Comparison of ENCODE assay signal across 8 mouse cellular contexts in genomic region chr4:129130149-129130548, GRCm38 (mm10). TPM values are rescaled to one million over a fixed set of nuclear protein-coding genes. Genes with fewer than 3 reads are reported as not detected.
DNase-seq lines count a peak whose midpoint lies in the region; ATAC-seq and TF ChIP-seq lines count a peak whose summit lies in the region.

No protein-coding gene starts in this region.

- H3K4me1 ChIP-seq in lung, embryonic 14.5 days (ENCODE audit: insufficient read depth) = peaks cover 16% of the 10 kb centered on the region; the same call in 1 of the 2 replicates
- peaks cover 40% of the 10 kb centered on the region for H3K4me1 ChIP-seq in forebrain, embryonic 13.5 days
- H3K4me1 ChIP-seq in kidney, embryonic 16.5 days (ENCODE audit: insufficient read depth, low read length) = peaks cover 40% of the 10 kb centered on the region
- H3K4me1 ChIP-seq in stomach, embryonic 16.5 days (ENCODE audit: control insufficient read depth, insufficient read depth, low read length) = peaks cover 21% of the 10 kb centered on the region

- WGBS in lung, embryonic 14.5 days = 5% methylated on average over 8 of the region's 8 CpGs
- WGBS in forebrain, embryonic 13.5 days = 3% methylated on average over 8 of the region's 8 CpGs
- WGBS in kidney, embryonic 16.5 days = 3% methylated on average over 8 of the region's 8 CpGs
- 4% methylated on average over 8 of the region's 8 CpGs for WGBS in stomach, embryonic 16.5 days

- peak; percentile 15; the same call in 1 of the 2 replicates for ATAC-seq in lung, embryonic 14.5 days (ENCODE audit: insufficient read depth)
- peak; percentile 44 for ATAC-seq in forebrain, embryonic 13.5 days
- peak; percentile 47 for ATAC-seq in kidney, embryonic 16.5 days (ENCODE audit: low FRiP score, low TSS enrichment)
- peak; percentile 9; the same call in 1 of the 2 replicates for ATAC-seq in stomach, embryonic 16.5 days (ENCODE audit: insufficient read depth, low FRiP score)

- H3K4me3 ChIP-seq in lung, embryonic 14.5 days (ENCODE audit: low read depth, low read length) = no peak overlapping the region; the same call in 1 of the 2 replicates
- H3K4me3 ChIP-seq in forebrain, embryonic 13.5 days = no peak overlapping the region
- H3K4me3 ChIP-seq in kidney, embryonic 16.5 days (ENCODE audit: low read length) = peak overlapping the region; percentile 46
- peak overlapping the region; percentile 33 for H3K4me3 ChIP-seq in stomach, embryonic 16.5 days (replicated peaks; ENCODE audit: low read length)

- no peak overlapping the region for H3K9ac ChIP-seq in lung, embryonic 14.5 days
- H3K9ac ChIP-seq in forebrain, embryonic 13.5 days = no peak overlapping the region
- H3K9ac ChIP-seq in kidney, embryonic 16.5 days (replicated peaks; ENCODE audit: low read length) = peak overlapping the region; percentile 48; the same call in 1 of the 2 replicates
- no peak overlapping the region for H3K9ac ChIP-seq in stomach, embryonic 16.5 days (ENCODE audit: low read length)

- H3K27ac ChIP-seq in lung, embryonic 14.5 days (ENCODE audit: low read depth) = 0 out of 2 replicates have a peak overlapping the region, but pooled peaks have one; percentile 4
- H3K27ac ChIP-seq in forebrain, embryonic 13.5 days = no peak overlapping the region
- peak overlapping the region; percentile 81 for H3K27ac ChIP-seq in kidney, embryonic 16.5 days (ENCODE audit: low read length)
- H3K27ac ChIP-seq in stomach, embryonic 16.5 days (ENCODE audit: low read length) = no peak overlapping the region

- peaks cover 3% of the 10 kb centered on the region; the same call in 1 of the 2 replicates for H3K27me3 ChIP-seq in lung, embryonic 14.5 days (ENCODE audit: insufficient read depth, low read length)
- peaks cover 16% of the 10 kb centered on the region for H3K27me3 ChIP-seq in forebrain, embryonic 13.5 days
- H3K27me3 ChIP-seq in kidney, embryonic 16.5 days (ENCODE audit: insufficient read depth, low read length) = peaks cover under 1% of the 10 kb centered on the region; the same call in 1 of the 2 replicates
- H3K27me3 ChIP-seq in stomach, embryonic 16.5 days (ENCODE audit: control insufficient read depth, insufficient read depth, low read length) = no peaks in the 10 kb centered on the region

- no peaks in the 10 kb centered on the region for H3K9me3 ChIP-seq in lung, embryonic 14.5 days (ENCODE audit: low read depth, low read length)
- no peaks in the 10 kb centered on the region for H3K9me3 ChIP-seq in forebrain, embryonic 13.5 days (replicated peaks)
- H3K9me3 ChIP-seq in kidney, embryonic 16.5 days (ENCODE audit: low read length) = no peaks in the 10 kb centered on the region
- H3K9me3 ChIP-seq in stomach, embryonic 16.5 days (replicated peaks; ENCODE audit: control insufficient read depth, low read length) = no peaks in the 10 kb centered on the region

- peak; percentile 75 for DNase-seq in lung, embryonic 14.5 days
- DNase-seq in lung, postnatal 25 days (ENCODE audit: low spot score) = no peak
- DNase-seq in brain, adult 2 months (ENCODE audit: low read depth, low spot score) = peak; percentile 61
- peak; percentile 76 for DNase-seq in mesoderm, embryonic 11.5 days (ENCODE audit: low read depth, low spot score)
- no peak for DNase-seq in right cerebral cortex, postnatal 14 days

- H3K36me3 ChIP-seq in lung, embryonic 14.5 days (ENCODE audit: insufficient read depth) = no peaks in the 10 kb centered on the region
- H3K36me3 ChIP-seq in forebrain, embryonic 13.5 days (ENCODE audit: poor library complexity, severe bottlenecking) = no peaks in the 10 kb centered on the region
- H3K36me3 ChIP-seq in kidney, embryonic 16.5 days (ENCODE audit: insufficient read depth, low read length) = no peaks in the 10 kb centered on the region
- no peaks in the 10 kb centered on the region for H3K36me3 ChIP-seq in stomach, embryonic 16.5 days (ENCODE audit: control insufficient read depth, insufficient read depth, low read length)

- peak; percentile 84 for TF ChIP-seq CTCF in lung, embryonic 14.5 days (IDR thresholded peaks at IDR 0.05; ENCODE audit: low read depth)

- H3K4me2 ChIP-seq in lung, embryonic 14.5 days = peak overlapping the region; percentile 56
- H3K4me2 ChIP-seq in forebrain, embryonic 13.5 days = peak overlapping the region; percentile 22; the same call in 1 of the 2 replicates
- H3K4me2 ChIP-seq in kidney, embryonic 16.5 days (replicated peaks; ENCODE audit: low read depth, low read length) = peak overlapping the region; percentile 55
- peak overlapping the region; percentile 49; the same call in 1 of the 2 replicates for H3K4me2 ChIP-seq in stomach, embryonic 16.5 days (ENCODE audit: low read depth, low read length)

RNA-seq across cellular contexts. Expression of gene Fndc5, which starts 6.7 kb away (rescaled TPM):
- 2.1 and 2.2 TPM in 2 replicates for polyA plus RNA-seq in lung, embryonic 14.5 days (2014; fragmentation: Nextera tagmentation; extraction: Ambion mirVana)
- 0.93 and 1.1 TPM in 2 replicates for polyA plus RNA-seq in forebrain, embryonic 13.5 days (2015; fragmentation: Nextera tagmentation; extraction: Ambion mirVana)
- polyA plus RNA-seq in kidney, embryonic 16.5 days (2015; fragmentation: Nextera tagmentation; extraction: Ambion mirVana) = 3.0 and 3.4 TPM in 2 replicates
- 1.3 and 2.6 TPM in 2 replicates for polyA plus RNA-seq in stomach, embryonic 16.5 days (2015; fragmentation: Nextera tagmentation; extraction: Ambion mirVana)

RNA-seq across cellular contexts. Expression of gene Hpca, which starts 8.3 kb away (rescaled TPM):
- polyA plus RNA-seq in lung, embryonic 14.5 days (2014; fragmentation: Nextera tagmentation; extraction: Ambion mirVana) = 0.92 and 1.7 TPM in 2 replicates
- 19.6 and 20.4 TPM in 2 replicates for polyA plus RNA-seq in forebrain, embryonic 13.5 days (2015; fragmentation: Nextera tagmentation; extraction: Ambion mirVana)
- 1.6 and 2.2 TPM in 2 replicates for polyA plus RNA-seq in kidney, embryonic 16.5 days (2015; fragmentation: Nextera tagmentation; extraction: Ambion mirVana)
- 1.8 and 2.0 TPM in 2 replicates for polyA plus RNA-seq in stomach, embryonic 16.5 days (2015; fragmentation: Nextera tagmentation; extraction: Ambion mirVana)

RNA-seq across cellular contexts. Expression of gene Tmem54, which starts 24.8 kb away (rescaled TPM):
- polyA plus RNA-seq in lung, embryonic 14.5 days (2014; fragmentation: Nextera tagmentation; extraction: Ambion mirVana) = 11.9 and 13.1 TPM in 2 replicates
- polyA plus RNA-seq in forebrain, embryonic 13.5 days (2015; fragmentation: Nextera tagmentation; extraction: Ambion mirVana) = not detected in 2 replicates
- 11.5 and 14.5 TPM in 2 replicates for polyA plus RNA-seq in kidney, embryonic 16.5 days (2015; fragmentation: Nextera tagmentation; extraction: Ambion mirVana)
- polyA plus RNA-seq in stomach, embryonic 16.5 days (2015; fragmentation: Nextera tagmentation; extraction: Ambion mirVana) = 44.2 and 53.2 TPM in 2 replicates

RNA-seq across cellular contexts. Expression of gene S100pbp, which starts 59.4 kb away (rescaled TPM):
- polyA plus RNA-seq in lung, embryonic 14.5 days (2014; fragmentation: Nextera tagmentation; extraction: Ambion mirVana) = 17.3 and 18.1 TPM in 2 replicates
- 15.6 and 19.1 TPM in 2 replicates for polyA plus RNA-seq in forebrain, embryonic 13.5 days (2015; fragmentation: Nextera tagmentation; extraction: Ambion mirVana)
- polyA plus RNA-seq in kidney, embryonic 16.5 days (2015; fragmentation: Nextera tagmentation; extraction: Ambion mirVana) = 23.2 and 25.6 TPM in 2 replicates
- polyA plus RNA-seq in stomach, embryonic 16.5 days (2015; fragmentation: Nextera tagmentation; extraction: Ambion mirVana) = 13.0 and 13.1 TPM in 2 replicates

RNA-seq across cellular contexts. Expression of gene Yars, which starts 59.4 kb away (rescaled TPM):
- polyA plus RNA-seq in lung, embryonic 14.5 days (2014; fragmentation: Nextera tagmentation; extraction: Ambion mirVana) = 84.4 and 92.2 TPM in 2 replicates
- 100 and 106 TPM in 2 replicates for polyA plus RNA-seq in forebrain, embryonic 13.5 days (2015; fragmentation: Nextera tagmentation; extraction: Ambion mirVana)
- polyA plus RNA-seq in kidney, embryonic 16.5 days (2015; fragmentation: Nextera tagmentation; extraction: Ambion mirVana) = 85.0 and 89.6 TPM in 2 replicates
- 72.9 and 80.0 TPM in 2 replicates for polyA plus RNA-seq in stomach, embryonic 16.5 days (2015; fragmentation: Nextera tagmentation; extraction: Ambion mirVana)

Comparison
In these comparisons a context has a peak if more than half of its experiments do, and no peak if none do; other contexts are left out.
1. DNase-seq: peak in lung, embryonic 14.5 days (single experiment), brain, adult 2 months (single experiment) and mesoderm, embryonic 11.5 days (single experiment); none in lung, postnatal 25 days (single experiment) and right cerebral cortex, postnatal 14 days (single experiment).
2. H3K27ac ChIP-seq: peak in lung, embryonic 14.5 days (single experiment) and kidney, embryonic 16.5 days (single experiment); none in forebrain, embryonic 13.5 days (single experiment) and stomach, embryonic 16.5 days (single experiment).
3. H3K4me3 ChIP-seq: peak in kidney, embryonic 16.5 days (single experiment) and stomach, embryonic 16.5 days (single experiment); none in lung, embryonic 14.5 days (single experiment) and forebrain, embryonic 13.5 days (single experiment).
4. RNA of gene Tmem54, which starts 24.8 kb away (polyA plus RNA-seq): 44.2 to 53.2 TPM in stomach, embryonic 16.5 days, 11.5 to 14.5 TPM in kidney, embryonic 16.5 days and 11.9 to 13.1 TPM in lung, embryonic 14.5 days; not detected in forebrain, embryonic 13.5 days; every median in the first group is over 10 times any median in the second.
5. Peak in every context shown above with its lines, with median percentiles within 50 percentile points of each other: ATAC-seq and H3K4me2 ChIP-seq.